Mouse (Mus musculus) heart, postnatal 0 days (tissue): ENCODE measurements at regions not wholly inside any gene's neighbourhood (a gene's known extent, or its start where the extent isn't known, plus 50 kb on each side); places are given as distances from the start of the nearest gene placed in this dataset.

Source experiments
- ATAC-seq: fragments of 200-750 bp; cut with Nextera tagmentation; 2 replicates; pipeline ENCODE4 v1.8.0; 2017; ENCODE audit warnings: low read depth, moderate number of reproducible peaks, moderate library complexity; ENCODE audit not compliant: insufficient read depth
- DNase-seq: peaks from one replicate; pipeline ENCODE4 v3.0.0-alpha.2; 2016; ENCODE audit warnings: low spot score
- H3K27ac ChIP-seq: fragments of 300-500 bp; sonication (generic); 2 replicates; pipeline ENCODE4 v1.5.1; 2014; ENCODE audit warnings: low read depth, mild to moderate bottlenecking
- H3K27me3 ChIP-seq: fragments of 300-500 bp; sonication (generic); 2 replicates; pipeline ENCODE4 v1.6.1; 2014; ENCODE audit warnings: low read length, mixed read lengths; ENCODE audit not compliant: control insufficient read depth, insufficient read depth
- H3K36me3 ChIP-seq: fragments of 300-500 bp; sonication (generic); replicated peaks from 2 replicates; pipeline ENCODE4 v1.6.1; 2014; ENCODE audit warnings: low read length, mixed read lengths; ENCODE audit not compliant: control insufficient read depth, insufficient read depth
- H3K4me1 ChIP-seq: fragments of 300-500 bp; sonication (generic); 2 replicates; pipeline ENCODE4 v1.6.1; 2014; ENCODE audit warnings: antibody characterized with exemption; ENCODE audit not compliant: control insufficient read depth, insufficient read depth
- H3K4me2 ChIP-seq: fragments of 300-500 bp; sonication (generic); 2 replicates; pipeline ENCODE4 v1.6.1; 2014; ENCODE audit warnings: low read depth, mild to moderate bottlenecking, low read length, moderate library complexity
- H3K4me3 ChIP-seq: fragments of 300-500 bp; sonication (generic); 2 replicates; pipeline ENCODE4 v1.5.1; 2014; ENCODE audit warnings: low read depth, low read length
- H3K9ac ChIP-seq: fragments of 300-500 bp; sonication (generic); replicated peaks from 2 replicates; pipeline ENCODE4 v1.6.1; 2014; ENCODE audit warnings: low read depth, low read length, mixed read lengths
- H3K9me3 ChIP-seq: fragments of 300-500 bp; sonication (generic); replicated peaks from 2 replicates; pipeline ENCODE4 v1.6.1; 2016; ENCODE audit warnings: low read length; ENCODE audit not compliant: control insufficient read depth
- CTCF ChIP-seq: IDR thresholded peaks from 2 replicates; pipeline ENCODE4 v1.5.1; 2016; ENCODE audit warnings: antibody characterized with exemption, control low read depth, low read depth
- EP300 ChIP-seq: IDR thresholded peaks from 2 replicates; pipeline ENCODE4 v1.6.1; 2016; ENCODE audit warnings: antibody characterized with exemption, low read depth
- WGBS: fragments of 180-500 bp; shearing (Covaris S2); extraction: QIAGEN DNeasy Blood & Tissue Kit; methylation state at CpG from one replicate; pipeline ENCODE4 v1.1.7; 2014; 5-methylcytosine and 5-hydroxymethylcytosine counted together

DNA sequence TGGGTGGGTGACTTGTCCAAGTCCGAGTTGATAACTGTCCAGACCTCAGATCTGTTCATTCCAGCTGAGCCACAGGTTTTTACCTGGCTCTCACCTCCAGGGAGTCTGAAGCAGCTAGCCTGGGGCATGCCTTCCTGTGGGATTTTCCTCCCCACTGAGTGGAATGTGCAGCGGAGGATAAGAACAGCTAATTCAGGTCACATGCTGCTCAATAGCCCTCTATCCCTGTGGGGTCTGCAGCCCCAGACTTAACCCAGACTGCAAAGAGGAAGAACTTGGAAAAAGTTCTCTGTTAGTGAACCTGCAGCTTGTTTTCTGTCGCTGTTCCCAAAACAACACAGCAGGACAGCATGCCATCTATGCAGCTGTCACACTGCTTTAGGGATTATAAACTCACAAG, 59.0 kb upstream of the Bod1 start:
- H3K4me1 ChIP-seq: peaks cover 25% of the 10 kb centered on the region; the same call in 1 of the 2 replicates
- ATAC-seq: no peak
- no peak overlapping the region for H3K4me2 ChIP-seq
- TF ChIP-seq CTCF (no peak), EP300 (no peak)
- no peak overlapping the region for H3K27ac ChIP-seq
- H3K27me3 ChIP-seq: no peaks in the 10 kb centered on the region
- no peak for DNase-seq
- H3K4me3 ChIP-seq: no peak overlapping the region
- H3K9me3 ChIP-seq: no peaks in the 10 kb centered on the region
- 45% methylated on average over 3 of the region's 3 CpGs for WGBS
- H3K9ac ChIP-seq: no peak overlapping the region
- H3K36me3 ChIP-seq: no peaks in the 10 kb centered on the region

DNA sequence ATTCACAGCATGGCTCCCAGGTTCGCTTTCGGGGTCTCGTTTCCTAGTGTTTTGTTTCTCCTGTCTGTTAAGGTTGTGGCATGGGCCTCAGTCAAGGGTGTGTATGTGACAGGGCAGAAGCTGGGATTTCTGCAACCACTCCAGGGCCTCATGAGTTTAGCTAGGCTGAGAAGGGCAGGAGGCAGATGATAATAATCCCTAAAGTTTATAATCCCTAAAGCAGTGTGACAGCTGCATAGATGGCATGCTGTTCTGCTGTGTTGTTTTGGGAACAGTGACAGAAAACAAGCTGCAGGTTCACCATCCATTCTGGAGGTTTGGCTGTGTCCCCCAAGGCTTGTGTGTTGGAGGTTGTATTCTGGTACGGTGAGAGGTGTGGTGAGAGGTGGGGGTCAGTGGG, 59.8 kb upstream of the Bod1 start:
- DNase-seq (no peak), ATAC-seq (no peak)
- Histone ChIP-seq H3K27ac (no peak overlapping the region), H3K9me3 (no peaks in the 10 kb centered on the region), H3K4me1 (peaks cover 32% of the 10 kb centered on the region), H3K9ac (no peak overlapping the region), H3K36me3 (no peaks in the 10 kb centered on the region), H3K4me3 (no peak overlapping the region), H3K4me2 (no peak overlapping the region), H3K27me3 (no peaks in the 10 kb centered on the region)
- WGBS: 90% methylated on average over 4 of the region's 4 CpGs
- no peak for TF ChIP-seq EP300
- TF ChIP-seq CTCF: no peak

DNA sequence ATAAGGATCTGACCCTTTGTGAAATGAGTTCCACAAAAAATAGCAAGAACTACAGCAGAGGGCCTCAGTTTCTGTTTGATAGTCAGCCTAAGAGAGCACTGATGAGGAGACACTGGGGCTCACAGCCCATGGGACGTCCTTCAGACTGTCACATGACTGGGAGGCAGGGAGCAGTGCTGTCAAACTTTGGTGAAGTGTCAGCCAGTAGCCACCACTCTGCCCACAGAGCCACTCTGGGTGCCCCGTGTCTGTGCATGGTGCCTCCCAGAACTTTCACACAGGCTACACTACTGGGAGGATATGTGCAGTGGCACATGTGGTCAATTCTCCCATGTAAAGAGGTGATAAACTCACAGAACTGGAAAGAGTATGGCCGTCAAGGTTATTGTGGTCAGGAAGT, 60.7 kb upstream of the Bod1 start:
- no peak overlapping the region for H3K4me2 ChIP-seq

DNA sequence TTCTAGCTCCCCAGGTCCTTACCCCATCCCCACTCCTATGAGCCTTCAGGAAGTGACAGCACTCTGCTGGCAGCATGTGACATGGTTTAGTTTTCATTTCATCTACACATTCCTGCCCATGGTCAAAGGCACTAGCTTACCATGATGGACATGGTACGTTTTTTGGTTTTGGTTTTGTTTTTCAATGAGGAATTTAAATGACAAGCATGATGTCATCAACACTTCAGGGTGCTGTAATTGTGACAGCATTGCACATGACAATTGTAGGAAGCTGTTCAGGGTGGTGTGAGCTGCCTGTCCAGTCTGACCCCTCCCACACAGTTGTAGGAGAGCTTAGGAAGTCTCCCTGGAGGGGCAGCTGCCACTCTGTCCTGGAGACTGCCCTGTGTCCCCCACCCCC, 61.3 kb upstream of the Bod1 start:
- Histone ChIP-seq H3K4me1 (peaks cover 37% of the 10 kb centered on the region), H3K4me3 (no peak overlapping the region), H3K9ac (no peak overlapping the region), H3K9me3 (no peaks in the 10 kb centered on the region), H3K27ac (0 out of 2 replicates have a peak overlapping the region, but pooled peaks have one; percentile 0), H3K27me3 (no peaks in the 10 kb centered on the region), H3K4me2 (peak overlapping the region; percentile 18; the same call in 1 of the 2 replicates), H3K36me3 (no peaks in the 10 kb centered on the region)
- DNase-seq (peak; percentile 28), ATAC-seq (peak; percentile 55)
- 29% methylated on average over 1 of the region's 1 CpGs for WGBS
- TF ChIP-seq EP300 (no peak), CTCF (no peak)

More for the DNA sequence above, 60.7 kb upstream of the Bod1 start:
- Histone ChIP-seq H3K27me3 (no peaks in the 10 kb centered on the region), H3K4me3 (no peak overlapping the region), H3K27ac (0 out of 2 replicates have a peak overlapping the region, but pooled peaks have one; percentile 0), H3K36me3 (no peaks in the 10 kb centered on the region), H3K9ac (no peak overlapping the region), H3K4me1 (peaks cover 37% of the 10 kb centered on the region), H3K9me3 (no peaks in the 10 kb centered on the region)
- ATAC-seq (no peak), DNase-seq (no peak)
- WGBS: 43% methylated on average over 3 of the region's 3 CpGs
- TF ChIP-seq CTCF (no peak), EP300 (no peak)

DNA sequence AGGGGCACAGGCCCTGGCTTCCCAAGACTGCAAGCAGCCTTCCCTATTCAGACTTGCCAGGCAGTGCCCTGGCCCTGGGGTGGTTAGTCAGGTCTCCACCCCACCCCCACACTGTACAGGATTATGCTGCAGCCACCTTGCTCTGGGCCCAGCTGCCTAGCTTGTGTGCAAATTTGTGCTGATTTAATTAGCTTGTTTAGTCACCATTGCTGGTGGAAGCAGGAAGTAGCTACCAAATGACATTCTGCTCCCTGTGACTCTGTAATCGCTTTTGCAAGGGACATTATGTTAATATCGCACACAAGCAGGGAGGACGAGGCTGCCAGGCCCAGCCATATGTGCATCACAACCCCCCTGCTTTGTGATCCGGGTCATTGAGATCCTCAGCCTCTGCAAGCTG, 62.4 kb upstream of the Bod1 start:
- H3K4me1 ChIP-seq: peaks cover 37% of the 10 kb centered on the region
- no peak for DNase-seq
- no peak overlapping the region for H3K4me2 ChIP-seq
- H3K4me3 ChIP-seq: no peak overlapping the region
- H3K9ac ChIP-seq: no peak overlapping the region
- no peaks in the 10 kb centered on the region for H3K9me3 ChIP-seq
- TF ChIP-seq EP300: no peak
- ATAC-seq: no peak
- H3K27me3 ChIP-seq: no peaks in the 10 kb centered on the region
- 48% methylated on average over 4 of the region's 4 CpGs for WGBS
- H3K36me3 ChIP-seq: no peaks in the 10 kb centered on the region
- no peak overlapping the region for H3K27ac ChIP-seq

DNA sequence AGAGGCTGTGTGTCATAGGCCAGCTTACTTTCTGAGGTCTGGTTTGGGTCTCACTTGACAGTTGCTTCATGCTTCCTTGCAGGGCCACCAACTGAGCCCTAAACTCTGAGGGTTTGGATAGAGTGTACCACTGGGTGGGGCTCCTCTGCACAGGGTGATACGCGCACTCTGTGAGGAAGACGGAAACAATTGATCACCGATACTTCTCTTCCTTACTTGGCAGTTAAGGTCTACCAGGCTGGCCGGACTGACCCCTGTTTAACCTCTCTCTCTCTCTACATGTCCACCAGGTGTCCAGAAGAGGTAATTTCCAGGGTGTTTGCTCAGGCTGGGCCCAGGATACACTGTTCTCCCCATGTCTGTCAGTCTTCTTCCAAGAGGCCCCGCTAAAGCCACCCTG, 63.6 kb upstream of the Bod1 start:
- DNase-seq: no peak
- Histone ChIP-seq H3K9me3 (no peaks in the 10 kb centered on the region), H3K36me3 (no peaks in the 10 kb centered on the region), H3K27ac (no peak overlapping the region), H3K4me3 (no peak overlapping the region), H3K4me2 (no peak overlapping the region), H3K9ac (no peak overlapping the region), H3K27me3 (no peaks in the 10 kb centered on the region), H3K4me1 (peaks cover 30% of the 10 kb centered on the region)
- no peak for ATAC-seq
- TF ChIP-seq CTCF: no peak
- TF ChIP-seq EP300: no peak
- WGBS: 87% methylated on average over 6 of the region's 6 CpGs
